Mouse (Mus musculus): Measurements from ENCODE around the gene Ssc4d.

- TF ChIP-seq CTCF (IDR thresholded peaks at IDR 0.05; ENCODE audit: low read depth) (no peak), EP300 (IDR thresholded peaks at IDR 0.05; ENCODE audit: low read depth) (no peak)
Observed at GRCm38 (mm10) chr5:135919902-135920301, 54.4 kb downstream of the Ssc4d start.

All from liver, embryonic 14.5 days (tissue).